Mouse (Mus musculus): ENCODE results near the gene Capns1. TPM values are rescaled to one million over a fixed set of nuclear protein-coding genes. Genes with fewer than 3 reads are reported as not detected.
A peak's percentile ranks its signal among the peaks of the same experiment; 100 is the strongest.
"Not testable (repeated sequence)": the region's sequence is repeated elsewhere in the genome, so short reads cannot be mapped to it uniquely, and the experiment has no call there.

The Capns1 gene
- total RNA-seq, 1 experiment, result 164 TPM

GRCm38 (mm10) chr7:30202895-30203690 is 4.5 kb upstream of the Capns1 start:
- Histone ChIP-seq H3K27ac (ENCODE audit: insufficient read depth, low read depth, low read length, poor library complexity, severe bottlenecking) (no peak overlapping the region), H3K4me1 (ENCODE audit: control insufficient read depth in 2 of 2, insufficient read depth in 2 of 2, low read length in 2 of 2, poor library complexity in 1 of 2) (peaks cover 3 to 16% of the 10 kb centered on the region in 2 experiments; a peak in 3 of 4 replicates), H3K4me3 (ENCODE audit: insufficient read depth in 1 of 2, low read depth in 1 of 2, low read length in 2 of 2, poor library complexity in 1 of 2, severe bottlenecking in 1 of 2) (no peak overlapping the region), H3K36me3 (ENCODE audit: control insufficient read depth, insufficient read depth, low read length, poor library complexity, severe bottlenecking) (no peaks in the 10 kb centered on the region), H3K9ac (ENCODE audit: insufficient read depth, low read depth, low read length, poor library complexity, severe bottlenecking) (peak overlapping the region; percentile 31; the same call in 1 of the 2 replicates), H3K9me3 (ENCODE audit: control insufficient read depth, insufficient read depth, low read depth, low read length) (no peaks in the 10 kb centered on the region)
- in situ Hi-C loops (cut with MboI; ENCODE audit: low sequenced_read_pairs in 2 of 2, unreplicated experiment in 2 of 2), result no loop called here
- DNase-seq (ENCODE audit: low read depth, low spot score), result no peak
- TF ChIP-seq MAFK (IDR thresholded peaks at IDR 0.05; ENCODE audit: insufficient read depth, low read depth, low read length) (no peak), ZC3H11A (IDR thresholded peaks at IDR 0.05; ENCODE audit: borderline replicate concordance, low read depth, low read length) (no peak), HCFC1 (IDR thresholded peaks at IDR 0.05; ENCODE audit: borderline replicate concordance, insufficient read depth, low read length) (no peak), ZNF384 (IDR thresholded peaks at IDR 0.05; ENCODE audit: low read depth, low read length) (no peak), CHD2 (IDR thresholded peaks at IDR 0.05; ENCODE audit: low read depth, low read length) (no peak)

DNA sequence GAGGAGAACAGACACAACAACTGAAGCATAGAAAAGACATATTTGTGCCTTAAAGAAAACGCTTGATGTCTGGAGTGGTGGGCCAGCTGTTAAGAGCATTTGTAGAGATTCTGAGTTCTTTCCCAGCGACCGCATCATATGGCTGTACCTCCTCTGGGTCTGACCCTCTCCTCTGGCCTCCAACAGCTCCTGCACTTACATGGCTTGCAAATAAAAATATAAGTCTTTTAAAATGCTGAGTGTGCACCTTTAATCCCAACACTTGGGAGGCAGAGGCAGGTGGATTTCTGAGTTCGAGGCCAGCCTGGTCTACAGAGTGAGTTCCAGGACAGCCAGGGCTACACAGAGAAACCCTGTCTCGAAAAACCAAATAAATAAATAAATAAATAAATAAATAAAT is 2.0 kb upstream of the Capns1 start:
- H3K27ac ChIP-seq (ENCODE audit: insufficient read depth, low read depth, low read length, poor library complexity, severe bottlenecking); DNase-seq (ENCODE audit: low read depth, low spot score); H3K36me3 ChIP-seq (ENCODE audit: control insufficient read depth, insufficient read depth, low read length, poor library complexity, severe bottlenecking); H3K4me3 ChIP-seq (ENCODE audit: insufficient read depth in 1 of 2, low read depth in 1 of 2, low read length in 2 of 2, poor library complexity in 1 of 2, severe bottlenecking in 1 of 2); in situ Hi-C loops (cut with MboI; ENCODE audit: low sequenced_read_pairs in 2 of 2, unreplicated experiment in 2 of 2); H3K9ac ChIP-seq (ENCODE audit: insufficient read depth, low read depth, low read length, poor library complexity, severe bottlenecking); H3K9me3 ChIP-seq (ENCODE audit: control insufficient read depth, insufficient read depth, low read depth, low read length): not testable (repeated sequence)
- TF ChIP-seq MAFK (IDR thresholded peaks at IDR 0.05; ENCODE audit: insufficient read depth, low read depth, low read length), result peak; percentile 63
- peaks cover 6 to 29% of the 10 kb centered on the region in 2 experiments for H3K4me1 ChIP-seq (ENCODE audit: control insufficient read depth in 2 of 2, insufficient read depth in 2 of 2, low read length in 2 of 2, poor library complexity in 1 of 2)

- H3K9ac ChIP-seq (ENCODE audit: insufficient read depth, low read depth, low read length, poor library complexity, severe bottlenecking), result peak overlapping the region; percentile 33; the same call in 1 of the 2 replicates
- in situ Hi-C loops (cut with MboI; ENCODE audit: low sequenced_read_pairs in 2 of 2, unreplicated experiment in 2 of 2), result no loop called here
- H3K27ac ChIP-seq (ENCODE audit: insufficient read depth, low read depth, low read length, poor library complexity, severe bottlenecking), result peak overlapping the region; percentile 78
- no peaks in the 10 kb centered on the region for H3K36me3 ChIP-seq (ENCODE audit: control insufficient read depth, insufficient read depth, low read length, poor library complexity, severe bottlenecking)
- H3K4me3 ChIP-seq (ENCODE audit: insufficient read depth in 1 of 2, low read depth in 1 of 2, low read length in 2 of 2, poor library complexity in 1 of 2, severe bottlenecking in 1 of 2), result peak overlapping the region in 1 of 2 experiments; percentile 11; a peak in 1 of 4 replicates
- TF ChIP-seq ZNF384 (IDR thresholded peaks at IDR 0.05; ENCODE audit: low read depth, low read length) (no peak), CHD2 (IDR thresholded peaks at IDR 0.05; ENCODE audit: low read depth, low read length) (no peak), MAFK (IDR thresholded peaks at IDR 0.05; ENCODE audit: insufficient read depth, low read depth, low read length) (no peak)
- H3K4me1 ChIP-seq (ENCODE audit: control insufficient read depth in 2 of 2, insufficient read depth in 2 of 2, low read length in 2 of 2, poor library complexity in 1 of 2), result peaks cover 8 to 29% of the 10 kb centered on the region in 2 experiments
- no peaks in the 10 kb centered on the region for H3K9me3 ChIP-seq (ENCODE audit: control insufficient read depth, insufficient read depth, low read depth, low read length)
- no peak for DNase-seq (ENCODE audit: low read depth, low spot score)
These were observed 1.6 kb upstream of the Capns1 start for GRCm38 (mm10) chr7:30200200-30200599.

- Histone ChIP-seq H3K9me3 (ENCODE audit: control insufficient read depth, insufficient read depth, low read depth, low read length) (no peaks in the 10 kb centered on the region), H3K27ac (ENCODE audit: insufficient read depth, low read depth, low read length, poor library complexity, severe bottlenecking) (peak overlapping the region; percentile 78), H3K36me3 (ENCODE audit: control insufficient read depth, insufficient read depth, low read length, poor library complexity, severe bottlenecking) (no peaks in the 10 kb centered on the region), H3K4me1 (ENCODE audit: control insufficient read depth in 2 of 2, insufficient read depth in 2 of 2, low read length in 2 of 2, poor library complexity in 1 of 2) (peaks cover 8 to 26% of the 10 kb centered on the region in 2 experiments), H3K9ac (ENCODE audit: insufficient read depth, low read depth, low read length, poor library complexity, severe bottlenecking) (peak overlapping the region; percentile 39; the same call in 1 of the 2 replicates), H3K4me3 (ENCODE audit: insufficient read depth in 1 of 2, low read depth in 1 of 2, low read length in 2 of 2, poor library complexity in 1 of 2, severe bottlenecking in 1 of 2) (peak overlapping the region; percentile 7 to 21; a peak in 1 of 4 replicates)
- no peak for DNase-seq (ENCODE audit: low read depth, low spot score)
- TF ChIP-seq ZC3H11A (IDR thresholded peaks at IDR 0.05; ENCODE audit: borderline replicate concordance, low read depth, low read length) (no peak), HCFC1 (IDR thresholded peaks at IDR 0.05; ENCODE audit: borderline replicate concordance, insufficient read depth, low read length) (no peak), MAFK (IDR thresholded peaks at IDR 0.05; ENCODE audit: insufficient read depth, low read depth, low read length) (no peak), CHD2 (IDR thresholded peaks at IDR 0.05; ENCODE audit: low read depth, low read length) (peak; percentile 34; the same call in 1 of the 2 replicates)
- in situ Hi-C loops (cut with MboI; ENCODE audit: low sequenced_read_pairs in 2 of 2, unreplicated experiment in 2 of 2), result no loop called here
These were observed 1.0 kb upstream of the Capns1 start for GRCm38 (mm10) chr7:30199498-30200139.

Measured in ES-E14 (cell line).